Mouse (Mus musculus) 3T3-L1 (cell line): ENCODE measurements around the gene Pcnx2.

Experiments used
- DNase-seq: peaks from one replicate; pipeline ENCODE4 v3.0.0-alpha.2; 2015; ENCODE audit warnings: low read depth, low spot score

Gene Pcnx2

DNA sequence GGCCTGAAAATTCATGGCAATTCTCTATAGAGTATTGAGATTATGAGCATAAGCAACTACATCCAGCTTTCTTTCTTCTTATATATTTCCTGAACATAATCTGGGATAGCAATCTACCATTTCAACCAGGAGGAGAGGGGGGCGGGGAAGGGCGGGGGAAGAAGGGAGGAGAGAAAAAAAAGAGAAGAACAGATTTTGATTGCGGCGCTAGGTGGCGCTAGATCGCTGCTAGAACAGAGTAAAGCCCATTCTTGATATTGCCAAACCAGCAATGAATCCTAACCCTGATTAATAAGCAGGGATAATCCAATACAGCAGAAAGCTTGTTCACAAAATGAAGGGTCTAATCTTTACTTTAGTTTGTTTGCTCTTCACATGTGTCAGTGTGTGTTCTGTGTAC lies 782 bp upstream of the Pcnx2 start:
- peak; percentile 80 for DNase-seq

GRCm38 (mm10) chr8:125897388-125897787 lies 729 bp downstream of the Pcnx2 start:
- DNase-seq = no peak

- DNase-seq = no peak
Measured at GRCm38 (mm10) chr8:125889920-125890319, 8.2 kb downstream of the Pcnx2 start.

DNA sequence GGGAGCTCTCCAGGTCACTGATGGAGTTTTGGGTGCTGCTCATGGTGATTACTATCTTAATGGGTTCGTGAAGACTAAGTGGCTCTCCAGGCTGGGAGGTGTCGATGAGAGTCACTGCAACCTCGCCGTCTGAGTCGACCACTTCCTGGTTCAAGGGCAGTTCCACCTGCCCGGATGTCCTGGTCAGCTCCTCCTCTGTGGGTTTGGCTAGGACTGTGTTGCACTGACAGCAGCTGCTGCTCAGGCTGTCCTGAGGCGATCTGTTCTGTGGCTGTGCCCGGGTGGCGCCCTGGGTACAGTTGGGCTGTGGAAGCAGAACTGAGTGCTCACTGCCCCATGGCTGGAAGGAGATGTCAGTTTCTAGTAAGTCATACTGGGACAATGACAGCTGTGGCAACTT lies 10.6 kb downstream of the Pcnx2 start:
- no peak for DNase-seq

- DNase-seq = no peak
Measured at GRCm38 (mm10) chr8:125880447-125880846, 17.7 kb downstream of the Pcnx2 start.

GRCm38 (mm10) chr8:125873250-125873534 lies 24.9 kb downstream of the Pcnx2 start:
- DNase-seq = no peak

- DNase-seq = no peak
Measured at GRCm38 (mm10) chr8:125872501-125873249, 25.4 kb downstream of the Pcnx2 start.

- DNase-seq = peak; percentile 81
Measured at GRCm38 (mm10) chr8:125870821-125871321, 27.2 kb downstream of the Pcnx2 start.

GRCm38 (mm10) chr8:125870179-125870702 lies 27.9 kb downstream of the Pcnx2 start:
- DNase-seq = no peak

DNA sequence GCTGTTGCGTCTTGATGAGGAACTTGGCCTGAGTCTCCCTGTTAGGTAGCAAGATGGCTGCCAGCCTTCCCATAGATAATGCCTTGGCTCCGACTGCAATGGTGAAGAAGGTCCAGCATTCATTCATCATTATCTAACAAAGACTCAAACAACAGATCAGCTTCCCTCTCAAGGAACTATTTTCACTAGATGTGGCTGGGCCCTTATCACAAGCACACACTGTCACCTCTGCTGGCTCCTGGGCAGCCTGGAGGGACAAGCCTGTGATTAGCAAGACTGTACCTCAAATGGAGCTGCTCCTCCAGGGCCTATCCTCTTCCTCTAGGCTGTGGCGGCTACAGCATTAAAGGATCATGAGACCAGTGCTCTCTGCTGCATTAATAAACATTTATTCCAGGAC lies 28.4 kb downstream of the Pcnx2 start:
- no peak for DNase-seq

DNA sequence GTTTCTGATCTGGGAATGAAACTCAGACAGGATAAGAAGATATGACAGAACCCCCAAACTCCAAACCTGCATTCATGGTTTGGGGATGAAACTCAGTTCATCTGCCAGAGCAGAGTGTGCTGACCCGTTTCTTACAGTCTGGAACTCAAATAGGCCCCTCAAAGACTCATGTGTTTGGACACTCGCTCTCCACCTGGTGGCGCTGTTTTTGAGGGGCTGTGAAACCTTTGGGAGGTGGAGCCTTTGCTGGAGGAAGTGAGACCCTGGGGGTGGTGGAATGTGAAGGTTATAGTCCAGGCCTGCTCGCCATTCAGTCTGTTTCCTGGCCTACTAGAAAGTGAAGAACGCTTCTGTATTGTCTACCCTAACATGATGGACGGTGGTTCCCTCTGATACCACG lies 29.6 kb downstream of the Pcnx2 start:
- DNase-seq = no peak

DNA sequence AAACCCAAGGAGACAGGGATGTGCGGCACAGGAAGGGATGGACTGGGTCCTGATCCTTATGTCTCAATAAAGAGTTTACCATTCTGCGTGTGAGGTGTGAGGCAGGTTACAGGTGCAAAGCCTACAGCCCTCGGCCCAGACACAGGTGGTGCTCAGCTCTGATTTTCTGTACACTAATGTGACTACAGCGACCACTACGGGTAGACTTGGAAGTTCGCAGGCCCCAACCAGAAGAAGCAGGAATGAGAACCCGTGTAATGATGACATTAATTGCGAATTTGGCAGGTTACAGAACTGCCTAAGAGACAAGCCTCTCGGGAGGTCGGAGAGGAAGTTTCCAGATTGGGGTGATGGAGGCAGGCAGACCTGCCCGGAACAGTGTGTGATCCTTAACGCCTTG lies 32.0 kb downstream of the Pcnx2 start:
- DNase-seq = no peak

DNA sequence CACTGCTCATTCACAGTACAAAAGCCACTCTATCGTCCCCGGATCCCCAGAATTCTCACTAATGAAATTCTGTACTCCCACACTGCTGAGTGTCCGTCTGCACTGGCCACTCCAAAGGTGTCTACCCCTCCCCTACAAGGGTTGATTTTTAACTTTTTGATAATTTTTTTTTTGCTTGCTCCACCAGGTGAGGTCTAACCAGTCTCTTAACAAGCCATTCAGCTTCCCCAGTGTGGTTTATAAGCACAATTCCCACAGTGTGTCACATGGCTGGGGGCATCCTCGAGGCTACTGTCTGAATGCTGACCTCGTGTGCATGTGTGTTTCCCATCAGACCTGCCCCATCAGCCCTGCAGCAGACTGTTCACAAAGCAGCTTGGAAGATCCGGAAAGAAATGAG lies 40.9 kb downstream of the Pcnx2 start:
- DNase-seq = no peak

DNA sequence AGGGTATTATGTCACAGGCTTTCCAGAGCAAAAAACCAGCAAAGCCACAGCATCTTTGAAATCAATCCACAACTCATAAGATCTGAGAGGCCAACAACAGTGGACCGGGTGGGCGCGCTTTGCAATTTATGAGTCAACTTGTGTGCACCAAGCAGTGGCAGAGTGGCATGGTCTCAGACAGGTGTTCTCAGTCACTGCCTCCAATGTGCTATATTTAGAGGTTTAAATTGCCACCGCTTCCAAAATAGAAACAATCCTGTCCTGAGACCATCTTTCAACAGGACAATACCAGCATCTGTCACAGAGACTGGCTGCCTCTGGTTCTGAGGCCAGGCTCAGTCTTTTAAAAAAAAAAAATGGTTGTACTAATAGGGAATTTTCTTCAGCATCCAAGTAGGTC lies 42.0 kb downstream of the Pcnx2 start:
- no peak for DNase-seq

DNA sequence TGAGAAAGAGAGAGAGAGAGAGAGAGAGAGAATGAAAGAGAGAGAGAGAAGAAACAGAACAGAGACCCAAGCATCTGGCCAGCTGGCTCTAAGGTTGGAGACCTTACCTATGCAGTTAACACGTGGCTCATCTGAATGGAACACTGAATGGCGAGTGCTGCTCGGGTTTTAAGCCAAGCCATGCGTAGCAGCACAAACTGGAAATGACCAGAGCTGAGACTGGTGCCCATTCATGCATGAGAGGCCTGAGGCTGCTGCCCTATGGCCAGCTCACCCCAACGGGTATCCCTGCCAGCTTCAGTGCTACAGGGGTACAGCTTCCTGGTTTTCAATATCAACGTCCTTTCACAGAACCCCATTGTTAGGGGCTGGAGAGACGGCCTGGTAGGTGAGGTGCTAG lies 43.7 kb downstream of the Pcnx2 start:
- no peak for DNase-seq

- no peak for DNase-seq
Measured at GRCm38 (mm10) chr8:125853300-125853699, 44.8 kb downstream of the Pcnx2 start.

- no peak for DNase-seq
Measured at GRCm38 (mm10) chr8:125849181-125849580, 48.9 kb downstream of the Pcnx2 start.

DNA sequence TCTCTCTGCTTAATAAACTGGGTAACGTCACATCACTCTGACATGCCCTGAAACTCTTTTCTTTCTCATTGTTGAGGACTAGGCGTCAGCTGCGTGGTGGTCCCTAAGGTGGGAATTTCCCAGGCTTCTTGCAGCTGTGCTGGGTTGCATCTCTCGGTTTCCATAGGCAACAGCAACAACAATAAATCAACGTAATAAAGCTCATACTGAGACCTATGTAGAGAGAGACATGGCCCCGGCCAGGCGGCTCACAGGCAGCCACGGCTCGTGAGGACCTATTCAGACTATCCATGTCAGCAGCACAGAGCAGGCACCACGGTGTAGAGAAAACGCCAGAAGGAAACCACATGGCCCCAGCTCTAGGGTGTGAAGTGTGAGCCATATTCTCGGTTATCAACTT lies 50.3 kb downstream of the Pcnx2 start:
- no peak for DNase-seq

DNA sequence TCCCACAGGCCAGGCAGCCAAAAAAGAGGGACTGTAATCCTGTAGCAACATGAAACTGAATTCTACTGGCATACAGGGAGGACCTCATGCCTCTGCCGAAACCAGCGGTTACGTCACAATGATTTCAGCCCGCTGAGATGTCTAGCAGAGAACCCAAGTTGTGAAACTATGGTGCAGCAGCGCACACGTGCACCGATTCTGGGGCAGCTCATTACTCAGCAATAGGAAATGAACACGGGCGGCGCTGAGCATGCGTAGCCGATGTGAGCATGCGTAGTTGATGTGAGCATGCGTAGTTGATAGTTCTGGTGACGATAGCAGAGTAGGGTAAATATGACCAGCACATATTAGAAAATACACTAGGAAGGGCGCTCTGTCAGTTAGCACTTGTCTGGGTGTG lies 52.8 kb downstream of the Pcnx2 start:
- DNase-seq = no peak

GRCm38 (mm10) chr8:125843122-125843836 lies 54.8 kb downstream of the Pcnx2 start:
- no peak for DNase-seq

GRCm38 (mm10) chr8:125842158-125842557 lies 56.0 kb downstream of the Pcnx2 start:
- no peak for DNase-seq

GRCm38 (mm10) chr8:125824688-125825087 lies 73.4 kb downstream of the Pcnx2 start:
- DNase-seq = no peak

DNA sequence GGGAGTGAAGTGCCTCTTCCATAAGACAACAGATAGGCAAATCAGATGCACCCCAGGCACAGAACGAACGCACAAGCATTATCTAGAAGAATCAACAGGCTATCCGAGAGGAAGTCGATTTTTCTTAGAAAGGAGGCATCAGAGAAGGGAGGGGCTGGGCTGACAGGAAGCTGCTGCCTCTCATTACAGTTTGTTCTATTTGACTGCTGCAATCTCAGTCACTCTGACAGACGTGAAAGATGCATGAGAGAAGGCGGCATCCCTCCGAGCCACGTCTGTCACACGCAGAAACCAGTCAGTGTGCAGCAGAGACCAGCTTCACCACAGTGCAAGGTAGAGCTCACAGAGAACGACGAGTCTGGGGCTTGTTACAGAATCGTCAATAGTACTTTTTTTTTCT lies 74.4 kb downstream of the Pcnx2 start:
- DNase-seq = no peak
